Mouse (Mus musculus) heart, embryonic 13.5 days (tissue): Measurements from ENCODE around the gene Rer1. TPM values are rescaled to one million over a fixed set of nuclear protein-coding genes. Genes with fewer than 3 reads are reported as not detected.

ENCODE experiments used
- ATAC-seq: fragments of 200-750 bp; cut with Nextera tagmentation; 2 replicates; pipeline ENCODE4 v1.8.0; 2017; ENCODE audit warnings: moderate TSS enrichment; ENCODE audit not compliant: insufficient number of reproducible peaks, low FRiP score, low TSS enrichment; ENCODE audit errors: extremely low read depth
- H3K27ac ChIP-seq: fragments of 300-500 bp; sonication (generic); replicated peaks from 2 replicates; pipeline ENCODE4 v1.5.1; 2015; ENCODE audit warnings: moderate library complexity, mild to moderate bottlenecking, inconsistent platforms
- H3K27me3 ChIP-seq: fragments of 300-500 bp; sonication (generic); replicated peaks from 2 replicates; pipeline ENCODE4 v1.6.1; 2015; ENCODE audit warnings: mild to moderate bottlenecking, inconsistent platforms
- H3K36me3 ChIP-seq: fragments of 300-500 bp; sonication (generic); 2 replicates; pipeline ENCODE4 v1.6.1; 2015; ENCODE audit warnings: mild to moderate bottlenecking, inconsistent platforms
- H3K4me1 ChIP-seq: fragments of 300-500 bp; sonication (generic); 2 replicates; pipeline ENCODE4 v1.6.1; 2015; ENCODE audit warnings: inconsistent platforms
- H3K4me2 ChIP-seq: fragments of 300-500 bp; sonication (generic); 2 replicates; pipeline ENCODE4 v1.6.1; 2015; ENCODE audit warnings: inconsistent platforms, mild to moderate bottlenecking, moderate library complexity
- H3K4me3 ChIP-seq: fragments of 300-500 bp; sonication (generic); 2 replicates; pipeline ENCODE4 v1.5.1; 2015; ENCODE audit warnings: moderate library complexity, mild to moderate bottlenecking, inconsistent platforms
- H3K9ac ChIP-seq: fragments of 300-500 bp; sonication (generic); 2 replicates; pipeline ENCODE4 v1.6.1; 2015; ENCODE audit warnings: inconsistent platforms, mild to moderate bottlenecking, moderate library complexity
- H3K9me3 ChIP-seq: fragments of 300-500 bp; sonication (generic); 2 replicates; pipeline ENCODE4 v1.6.1; 2016; ENCODE audit warnings: inconsistent platforms
- WGBS: fragments of 180-500 bp; shearing (Covaris S2); methylation state at CpG from one replicate; pipeline ENCODE4 v1.1.7; 2015; ENCODE audit warnings: mixed read lengths; 5-methylcytosine and 5-hydroxymethylcytosine counted together
- polyA plus RNA-seq: library from polyadenylated mRNA; unstranded; fragments of >200 nt; fragmentation: Nextera tagmentation; extraction: Ambion mirVana; gene quantifications from 2 replicates; pipeline ENCODE4 v1.2.1, GENCODE M21; 2015

Rer1 gene
- polyA plus RNA-seq, 1 experiment from 2014 or later = 114 TPM

- WGBS = 61% methylated on average over 7 of the region's 7 CpGs
- Histone ChIP-seq H3K27ac (no peak overlapping the region), H3K36me3 (no peaks in the 10 kb centered on the region), H3K9ac (no peak overlapping the region), H3K4me3 (no peak overlapping the region), H3K9me3 (no peaks in the 10 kb centered on the region), H3K27me3 (peaks cover 64% of the 10 kb centered on the region), H3K4me1 (no peaks in the 10 kb centered on the region), H3K4me2 (no peak overlapping the region)
- ATAC-seq = no peak
These were observed 36.1 kb downstream of the Rer1 start for GRCm38 (mm10) chr4:155050116-155050515.

GRCm38 (mm10) chr4:155046636-155047035 is 39.5 kb downstream of the Rer1 start:
- 67% methylated on average over 14 of the region's 14 CpGs for WGBS
- H3K4me1 ChIP-seq = 0 out of 2 replicates have a peak, but pooled peaks cover 5% of the 10 kb centered on the region
- no peak for ATAC-seq
- no peak overlapping the region for H3K9ac ChIP-seq
- no peaks in the 10 kb centered on the region for H3K36me3 ChIP-seq
- no peak overlapping the region for H3K27ac ChIP-seq
- no peaks in the 10 kb centered on the region for H3K9me3 ChIP-seq
- no peak overlapping the region for H3K4me3 ChIP-seq
- no peak overlapping the region for H3K4me2 ChIP-seq
- peaks cover 85% of the 10 kb centered on the region for H3K27me3 ChIP-seq

- no peaks in the 10 kb centered on the region for H3K9me3 ChIP-seq
- H3K27me3 ChIP-seq = peaks cover 96% of the 10 kb centered on the region
- no peaks in the 10 kb centered on the region for H3K36me3 ChIP-seq
- H3K4me3 ChIP-seq = peak overlapping the region; percentile 40
- H3K4me2 ChIP-seq = peak overlapping the region; percentile 61
- 0 out of 2 replicates have a peak, but pooled peaks cover 5% of the 10 kb centered on the region for H3K4me1 ChIP-seq
- no peak overlapping the region for H3K27ac ChIP-seq
- H3K9ac ChIP-seq = no peak overlapping the region
- ATAC-seq = no peak
- WGBS = 2% methylated on average over 25 of the region's 25 CpGs
These were observed 42.9 kb downstream of the Rer1 start for GRCm38 (mm10) chr4:155043289-155043625.

GRCm38 (mm10) chr4:155042606-155043288 is 43.4 kb downstream of the Rer1 start:
- H3K9me3 ChIP-seq = no peaks in the 10 kb centered on the region
- peak overlapping the region; percentile 40 for H3K4me3 ChIP-seq
- H3K27me3 ChIP-seq = peaks cover 96% of the 10 kb centered on the region
- H3K36me3 ChIP-seq = no peaks in the 10 kb centered on the region
- H3K27ac ChIP-seq = no peak overlapping the region
- H3K9ac ChIP-seq = no peak overlapping the region
- WGBS = 1% methylated on average over 64 of the region's 65 CpGs
- peak overlapping the region; percentile 61 for H3K4me2 ChIP-seq
- H3K4me1 ChIP-seq = 0 out of 2 replicates have a peak, but pooled peaks cover 5% of the 10 kb centered on the region
- ATAC-seq = no peak

- ATAC-seq = no peak
- H3K4me2 ChIP-seq = no peak overlapping the region
- H3K36me3 ChIP-seq = no peaks in the 10 kb centered on the region
- WGBS = 61% methylated on average over 6 of the region's 6 CpGs
- 0 out of 2 replicates have a peak, but pooled peaks cover 5% of the 10 kb centered on the region for H3K4me1 ChIP-seq
- no peak overlapping the region for H3K27ac ChIP-seq
- H3K9me3 ChIP-seq = no peaks in the 10 kb centered on the region
- no peak overlapping the region for H3K9ac ChIP-seq
- H3K4me3 ChIP-seq = no peak overlapping the region
- peaks cover 96% of the 10 kb centered on the region for H3K27me3 ChIP-seq
These were observed 45.5 kb downstream of the Rer1 start for GRCm38 (mm10) chr4:155040696-155041095.

- H3K27ac ChIP-seq = no peak overlapping the region
- H3K27me3 ChIP-seq = peaks cover 96% of the 10 kb centered on the region
- no peaks in the 10 kb centered on the region for H3K9me3 ChIP-seq
- H3K9ac ChIP-seq = no peak overlapping the region
- no peak overlapping the region for H3K4me3 ChIP-seq
- ATAC-seq = no peak
- WGBS = 58% methylated on average over 9 of the region's 9 CpGs
- no peaks in the 10 kb centered on the region for H3K36me3 ChIP-seq
- no peak overlapping the region for H3K4me2 ChIP-seq
- H3K4me1 ChIP-seq = 0 out of 2 replicates have a peak, but pooled peaks cover 5% of the 10 kb centered on the region
These were observed 46.0 kb downstream of the Rer1 start for GRCm38 (mm10) chr4:155040197-155040596.

GRCm38 (mm10) chr4:155034787-155035186 is 51.4 kb downstream of the Rer1 start:
- peaks cover 94% of the 10 kb centered on the region for H3K27me3 ChIP-seq
- WGBS = 57% methylated on average over 13 of the region's 13 CpGs
- no peaks in the 10 kb centered on the region for H3K4me1 ChIP-seq
- no peaks in the 10 kb centered on the region for H3K36me3 ChIP-seq
- H3K4me2 ChIP-seq = no peak overlapping the region
- H3K27ac ChIP-seq = no peak overlapping the region
- no peaks in the 10 kb centered on the region for H3K9me3 ChIP-seq
- H3K4me3 ChIP-seq = no peak overlapping the region
- H3K9ac ChIP-seq = no peak overlapping the region
- ATAC-seq = no peak

GRCm38 (mm10) chr4:155034202-155034601 is 52.0 kb downstream of the Rer1 start:
- H3K4me1 ChIP-seq = no peaks in the 10 kb centered on the region
- H3K4me3 ChIP-seq = no peak overlapping the region
- no peak overlapping the region for H3K9ac ChIP-seq
- no peaks in the 10 kb centered on the region for H3K9me3 ChIP-seq
- H3K4me2 ChIP-seq = no peak overlapping the region
- H3K36me3 ChIP-seq = no peaks in the 10 kb centered on the region
- H3K27me3 ChIP-seq = peaks cover 94% of the 10 kb centered on the region
- H3K27ac ChIP-seq = no peak overlapping the region
- 21% methylated on average over 7 of the region's 7 CpGs for WGBS
- ATAC-seq = no peak

- 23% methylated on average over 6 of the region's 6 CpGs for WGBS
- Histone ChIP-seq H3K36me3 (no peaks in the 10 kb centered on the region), H3K9me3 (no peaks in the 10 kb centered on the region)
These were observed 53.1 kb downstream of the Rer1 start for GRCm38 (mm10) chr4:155033115-155033514.

GRCm38 (mm10) chr4:155024170-155025010 is 61.8 kb downstream of the Rer1 start:
- Histone ChIP-seq H3K4me2 (no peak overlapping the region), H3K9ac (no peak overlapping the region), H3K27me3 (peaks cover 40% of the 10 kb centered on the region), H3K4me1 (peaks cover 4% of the 10 kb centered on the region), H3K27ac (no peak overlapping the region), H3K9me3 (no peaks in the 10 kb centered on the region), H3K4me3 (no peak overlapping the region), H3K36me3 (no peaks in the 10 kb centered on the region)
- ATAC-seq = no peak
- WGBS = 80% methylated on average over 11 of the region's 11 CpGs

More at GRCm38 (mm10) chr4:155033115-155033514, 53.1 kb downstream of the Rer1 start:
- no peak overlapping the region for H3K4me2 ChIP-seq
- no peaks in the 10 kb centered on the region for H3K4me1 ChIP-seq
- no peak for ATAC-seq
- H3K27ac ChIP-seq = no peak overlapping the region
- H3K27me3 ChIP-seq = peaks cover 89% of the 10 kb centered on the region
- no peak overlapping the region for H3K9ac ChIP-seq
- no peak overlapping the region for H3K4me3 ChIP-seq
